Mouse (Mus musculus) heart, embryonic 14.5 days (tissue): ENCODE data around the gene Neurl1b. TPM values are rescaled to one million over a fixed set of nuclear protein-coding genes. Genes with fewer than 3 reads are reported as not detected.
A peak's percentile ranks its signal among the peaks of the same experiment; 100 is the strongest.

Source experiments
- ATAC-seq: fragments of 200-750 bp; cut with Nextera tagmentation; 2 replicates; pipeline ENCODE4 v1.8.0; 2017; ENCODE audit warnings: low read depth, moderate TSS enrichment; ENCODE audit not compliant: insufficient number of reproducible peaks, insufficient read depth, low FRiP score
- H3K27ac ChIP-seq, 2 experiments: fragments of 200-500 bp in 1 of 2; fragments of 300-500 bp in 1 of 2; sonication (generic) in 1 of 2; replicated peaks in 1 of 2; 2 replicates each; pipeline ENCODE4 v1.5.1; 2012 to 2014; ENCODE audit warnings: low read depth in 2 of 2, low read length in 2 of 2, control low read depth in 1 of 2, mild to moderate bottlenecking in 1 of 2, mixed read lengths in 1 of 2; ENCODE audit not compliant: control insufficient read depth in 1 of 2, insufficient read depth in 1 of 2
- H3K27me3 ChIP-seq: fragments of 300-500 bp; sonication (generic); 2 replicates; pipeline ENCODE4 v1.6.1; 2014; ENCODE audit warnings: mild to moderate bottlenecking, low read length, control low read depth; ENCODE audit not compliant: control insufficient read depth, insufficient read depth
- H3K36me3 ChIP-seq: fragments of 300-500 bp; sonication (generic); 2 replicates; pipeline ENCODE4 v1.6.1; 2014; ENCODE audit warnings: mild to moderate bottlenecking, control low read depth, low read length, mixed read lengths; ENCODE audit not compliant: control insufficient read depth, insufficient read depth
- H3K4me1 ChIP-seq, 2 experiments: fragments of 200-500 bp in 1 of 2; fragments of 300-500 bp in 1 of 2; sonication (generic) in 1 of 2; 2 replicates each; pipeline ENCODE4 v1.6.1; 2012 to 2014; ENCODE audit warnings: low read length in 2 of 2, control low read depth in 1 of 2, mixed read lengths in 1 of 2; ENCODE audit not compliant: control insufficient read depth in 2 of 2, insufficient read depth in 2 of 2
- H3K4me2 ChIP-seq: fragments of 300-500 bp; sonication (generic); 2 replicates; pipeline ENCODE4 v1.6.1; 2014; ENCODE audit warnings: mild to moderate bottlenecking, low read length
- H3K4me3 ChIP-seq, 2 experiments: fragments of 200-500 bp in 1 of 2; fragments of 300-500 bp in 1 of 2; sonication (generic) in 1 of 2; 2 replicates each; pipeline ENCODE4 v1.5.1; 2012 to 2014; ENCODE audit warnings: low read length in 2 of 2, mild to moderate bottlenecking in 2 of 2, control low read depth in 1 of 2, low read depth in 1 of 2, moderate library complexity in 1 of 2; ENCODE audit not compliant: control insufficient read depth in 1 of 2, insufficient read depth in 1 of 2
- H3K9ac ChIP-seq: fragments of 300-500 bp; sonication (generic); 2 replicates; pipeline ENCODE4 v1.6.1; 2014; ENCODE audit warnings: mild to moderate bottlenecking, low read length
- H3K9me3 ChIP-seq: fragments of 300-500 bp; sonication (generic); 2 replicates; pipeline ENCODE4 v1.6.1; 2016; ENCODE audit warnings: low read length, control low read depth; ENCODE audit not compliant: control insufficient read depth
- whole genome bisulfite sequencing: fragments of 180-500 bp; shearing (Covaris S2); extraction: QIAGEN DNeasy Blood & Tissue Kit; methylation state at CpG from one replicate; pipeline ENCODE4 v1.1.7; 2014; 5-methylcytosine and 5-hydroxymethylcytosine counted together
- polyA plus RNA-seq: library from polyadenylated mRNA; unstranded; fragments of >200 nt; fragmentation: Nextera tagmentation; extraction: Ambion mirVana; gene quantifications from 2 replicates; pipeline ENCODE4 v1.2.1, GENCODE M21; 2014

Neurl1b gene
- polyA plus RNA-seq, 1 experiment from 2014 or later: 4.5 TPM

DNA sequence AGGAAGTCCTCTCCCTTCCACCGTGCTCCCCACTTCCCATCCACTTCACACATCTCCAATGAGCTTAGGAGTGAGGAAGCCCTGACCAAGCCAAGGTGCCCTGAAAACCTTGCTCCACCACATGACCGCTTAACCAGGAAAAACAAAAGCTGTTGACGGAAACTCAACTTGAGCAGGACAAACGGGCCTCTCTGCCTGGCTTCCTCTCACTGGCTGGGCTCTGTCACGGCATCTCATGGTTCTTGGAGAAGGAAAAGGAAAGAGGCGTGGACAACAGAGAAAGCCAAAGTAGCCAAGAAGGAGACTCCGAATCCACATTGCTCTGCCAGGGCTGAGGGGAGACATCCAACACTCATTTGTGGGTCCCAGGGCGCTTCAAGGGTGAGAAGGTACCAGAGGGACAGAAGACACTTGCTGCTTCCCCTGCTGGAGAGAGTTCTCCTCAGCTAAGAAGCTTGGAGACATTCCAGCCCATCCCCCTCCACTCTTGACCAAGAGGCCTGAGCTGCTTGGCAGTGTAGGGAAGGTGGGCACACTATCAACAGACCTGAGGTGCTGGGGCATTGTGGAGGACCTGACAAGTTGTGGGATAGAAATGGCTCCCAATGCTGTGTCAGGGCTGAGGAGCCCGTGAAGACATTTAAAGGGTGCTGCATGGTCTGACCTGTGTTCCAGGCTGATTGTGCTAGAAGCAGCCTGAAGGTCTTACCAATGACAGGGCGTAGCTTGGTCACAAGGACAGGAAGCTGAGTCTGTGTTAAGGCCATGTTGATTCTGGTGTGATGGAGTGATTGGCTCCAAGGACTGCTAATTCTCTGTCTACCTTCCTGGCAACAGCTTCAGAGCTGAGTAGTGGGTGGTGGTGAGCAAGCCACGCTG, 29.1 kb upstream of the Neurl1b start:
- Histone ChIP-seq H3K9me3 (no peaks in the 10 kb centered on the region), H3K27ac (no peak overlapping the region), H3K4me1 (peaks cover 18 to 29% of the 10 kb centered on the region in 2 experiments), H3K36me3 (no peaks in the 10 kb centered on the region), H3K27me3 (no peaks in the 10 kb centered on the region), H3K4me2 (no peak overlapping the region), H3K9ac (no peak overlapping the region), H3K4me3 (no peak overlapping the region)
- ATAC-seq: no peak
- WGBS: 78% methylated on average over 11 of the region's 11 CpGs

DNA sequence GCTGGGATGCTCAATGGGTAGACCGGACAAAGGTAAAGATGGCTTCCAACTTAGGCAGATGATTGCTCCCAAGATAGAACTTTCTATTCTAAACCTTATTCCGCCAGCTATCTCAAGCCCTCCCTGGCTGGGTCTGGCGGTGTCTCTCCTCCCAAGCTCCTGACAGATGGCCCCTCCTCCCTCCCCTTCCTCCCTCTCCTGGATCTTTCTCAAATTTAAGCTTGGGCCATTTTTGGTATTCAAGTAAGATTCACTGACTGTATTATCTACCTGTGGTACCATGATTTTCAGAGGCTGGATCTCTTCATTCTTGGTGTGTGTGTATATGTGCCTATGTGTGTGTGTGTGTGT, 28.5 kb upstream of the Neurl1b start:
- no peak overlapping the region for H3K27ac ChIP-seq
- 76% methylated on average over 3 of the region's 3 CpGs for WGBS

DNA sequence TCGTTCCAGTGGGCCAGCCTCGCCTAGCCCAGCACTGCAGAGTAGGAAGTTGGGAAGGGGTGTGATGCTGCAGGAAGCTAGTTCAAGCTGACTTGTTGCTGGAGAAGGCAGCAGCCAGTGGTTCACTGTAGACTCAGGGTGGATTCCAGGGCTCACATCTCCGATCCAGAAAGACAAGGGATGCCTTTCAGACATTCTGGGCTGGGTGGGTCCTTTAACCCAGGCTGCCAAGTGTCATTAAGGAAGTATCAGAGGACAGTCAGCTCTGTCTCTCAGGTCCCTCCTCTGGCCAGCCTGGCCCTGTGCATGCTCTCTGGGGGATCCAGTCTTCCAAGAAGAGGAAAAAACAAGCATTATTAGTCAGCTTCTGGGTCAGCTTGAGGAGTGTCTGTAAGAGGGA, 26.5 kb upstream of the Neurl1b start:
- Histone ChIP-seq H3K27me3 (no peaks in the 10 kb centered on the region), H3K36me3 (no peaks in the 10 kb centered on the region), H3K4me3 (no peak overlapping the region), H3K27ac (no peak overlapping the region), H3K9me3 (no peaks in the 10 kb centered on the region), H3K4me1 (peaks cover 0 to 4% of the 10 kb centered on the region in 2 experiments; a peak in 3 of 4 replicates), H3K9ac (no peak overlapping the region), H3K4me2 (no peak overlapping the region)
- no peak for ATAC-seq
- WGBS: 74% methylated on average over 3 of the region's 3 CpGs

More for the DNA sequence above, 28.5 kb upstream of the Neurl1b start:
- Histone ChIP-seq H3K4me2 (no peak overlapping the region), H3K9ac (no peak overlapping the region), H3K4me1 (peaks cover 13 to 23% of the 10 kb centered on the region in 2 experiments), H3K36me3 (no peaks in the 10 kb centered on the region), H3K9me3 (no peaks in the 10 kb centered on the region), H3K27me3 (no peaks in the 10 kb centered on the region), H3K4me3 (no peak overlapping the region)
- ATAC-seq: no peak

DNA sequence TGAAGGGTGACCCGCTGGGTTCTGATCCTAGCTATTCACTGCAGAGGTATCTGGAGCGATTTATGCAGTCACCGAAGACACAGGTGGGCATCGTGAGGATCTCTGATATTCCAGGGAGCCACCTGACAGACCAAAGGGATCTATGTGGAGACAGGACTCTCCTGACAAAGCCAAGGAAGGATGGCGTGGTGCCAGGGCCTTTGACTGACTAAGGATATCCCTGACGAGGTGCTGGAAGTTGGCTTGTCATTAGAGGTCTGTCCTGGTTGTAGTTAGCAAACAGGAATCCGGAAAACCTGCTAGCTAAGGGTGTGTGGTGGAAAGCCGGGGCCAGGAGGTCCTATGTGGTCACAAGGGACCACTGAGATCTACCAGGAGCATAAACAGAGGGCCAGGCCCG, 25.4 kb upstream of the Neurl1b start:
- H3K4me3 ChIP-seq: no peak overlapping the region
- no peak overlapping the region for H3K27ac ChIP-seq
- H3K9me3 ChIP-seq: no peaks in the 10 kb centered on the region
- ATAC-seq: no peak
- H3K27me3 ChIP-seq: no peaks in the 10 kb centered on the region
- H3K4me2 ChIP-seq: no peak overlapping the region
- H3K9ac ChIP-seq: no peak overlapping the region
- 75% methylated on average over 9 of the region's 9 CpGs for WGBS
- no peaks in the 10 kb centered on the region for H3K36me3 ChIP-seq
- H3K4me1 ChIP-seq: peaks cover 0 to 4% of the 10 kb centered on the region in 2 experiments; a peak in 2 of 4 replicates

DNA sequence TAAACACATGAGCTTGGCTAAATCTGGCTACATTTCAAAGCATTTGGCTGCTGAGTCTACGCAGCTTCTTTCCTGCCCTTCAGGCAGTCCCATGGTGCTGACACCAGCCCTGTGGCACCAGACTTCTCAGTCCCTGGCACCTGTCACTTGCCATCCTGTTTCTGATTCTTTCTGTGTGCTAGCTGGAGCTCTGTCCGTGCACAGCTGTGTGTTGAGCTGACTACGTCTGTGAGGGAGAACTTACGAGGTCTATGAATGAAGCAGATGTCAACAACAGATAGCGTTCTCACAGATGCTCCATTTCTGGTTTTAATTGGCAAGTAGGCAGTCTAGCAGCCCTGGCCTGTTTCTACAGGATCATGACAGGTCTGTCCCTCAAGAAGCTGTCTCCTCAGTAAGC, 24.0 kb upstream of the Neurl1b start:
- peaks cover 0 to 1% of the 10 kb centered on the region in 2 experiments; a peak in 1 of 4 replicates for H3K4me1 ChIP-seq
- no peaks in the 10 kb centered on the region for H3K9me3 ChIP-seq
- WGBS: 66% methylated on average over 5 of the region's 5 CpGs
- H3K9ac ChIP-seq: no peak overlapping the region
- no peak overlapping the region for H3K4me2 ChIP-seq
- H3K27ac ChIP-seq: no peak overlapping the region
- ATAC-seq: no peak
- no peak overlapping the region for H3K4me3 ChIP-seq
- H3K36me3 ChIP-seq: no peaks in the 10 kb centered on the region
- no peaks in the 10 kb centered on the region for H3K27me3 ChIP-seq

DNA sequence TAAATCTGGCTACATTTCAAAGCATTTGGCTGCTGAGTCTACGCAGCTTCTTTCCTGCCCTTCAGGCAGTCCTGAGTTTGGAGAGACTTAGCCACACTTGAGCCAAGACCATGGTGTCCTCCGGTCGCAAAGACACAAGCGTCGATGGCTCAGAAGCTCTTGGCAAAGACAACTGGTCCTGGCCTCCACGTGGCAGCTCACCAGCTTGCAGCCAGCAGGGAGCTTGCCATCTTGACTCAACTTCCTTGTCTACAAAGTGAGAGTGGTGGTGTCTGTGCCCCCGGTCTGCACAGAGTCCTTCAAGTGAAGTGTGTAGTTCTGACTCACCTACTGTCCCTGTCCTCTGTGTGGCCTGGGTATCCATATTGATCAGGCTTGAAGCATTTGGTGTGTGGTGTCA, 22.3 kb upstream of the Neurl1b start:
- H3K4me3 ChIP-seq: no peak overlapping the region
- H3K36me3 ChIP-seq: no peaks in the 10 kb centered on the region
- no peak overlapping the region for H3K4me2 ChIP-seq
- 82% methylated on average over 7 of the region's 7 CpGs for WGBS
- H3K4me1 ChIP-seq: peaks cover 0 to 2% of the 10 kb centered on the region in 2 experiments; a peak in 1 of 4 replicates
- H3K9me3 ChIP-seq: no peaks in the 10 kb centered on the region
- H3K9ac ChIP-seq: no peak overlapping the region
- H3K27me3 ChIP-seq: no peaks in the 10 kb centered on the region
- no peak for ATAC-seq
- no peak overlapping the region for H3K27ac ChIP-seq

DNA sequence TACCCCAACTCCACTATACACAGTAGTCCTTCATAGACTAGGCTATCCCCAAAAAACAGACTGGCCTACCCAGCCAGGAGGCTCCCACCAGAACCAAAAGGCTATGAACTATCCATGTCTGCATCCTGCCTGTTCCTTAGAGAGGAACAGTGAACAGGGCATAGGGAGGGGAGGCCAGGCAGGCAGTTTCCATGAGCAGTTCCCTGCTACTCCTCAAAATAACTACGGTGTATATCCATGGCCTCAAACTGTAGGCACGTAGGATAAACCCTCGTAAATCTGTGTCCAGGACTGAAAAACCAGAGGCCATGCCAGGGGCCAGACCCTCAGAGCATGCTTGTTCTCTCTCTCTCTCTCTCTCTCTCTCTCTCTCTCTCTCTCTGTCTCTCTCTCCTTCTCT, 17.9 kb upstream of the Neurl1b start:
- 52% methylated on average over 3 of the region's 3 CpGs for WGBS
- Histone ChIP-seq H3K9ac (no peak overlapping the region), H3K27ac (peak overlapping the region in 1 of 2 experiments; percentile 9; a peak in 2 of 4 replicates)

More for the DNA sequence above, 17.9 kb upstream of the Neurl1b start:
- Histone ChIP-seq H3K4me1 (peaks cover 0 to 3% of the 10 kb centered on the region in 2 experiments; a peak in 1 of 4 replicates), H3K9me3 (no peaks in the 10 kb centered on the region), H3K4me3 (no peak overlapping the region), H3K4me2 (no peak overlapping the region), H3K27me3 (no peaks in the 10 kb centered on the region), H3K36me3 (no peaks in the 10 kb centered on the region)
- no peak for ATAC-seq
